Mouse (Mus musculus): ENCODE data around the gene Zglp1.
"Not testable (repeated sequence)": the region's sequence is repeated elsewhere in the genome, so short reads cannot be mapped to it uniquely, and the experiment has no call there.

Gene Zglp1

GRCm38 (mm10) chr9:21072641-21073040, 5.7 kb upstream of the Zglp1 start:
- no peak for DNase-seq (ENCODE audit: low read depth)

GRCm38 (mm10) chr9:21062928-21063327, 4.0 kb downstream of the Zglp1 start:
- DNase-seq (ENCODE audit: low read depth) = no peak

- no peak for DNase-seq (ENCODE audit: low read depth)
Observed at GRCm38 (mm10) chr9:21051578-21051977, 15.3 kb downstream of the Zglp1 start.

- no peak for DNase-seq (ENCODE audit: low read depth)
Observed at GRCm38 (mm10) chr9:21045235-21045634, 21.7 kb downstream of the Zglp1 start.

GRCm38 (mm10) chr9:21044785-21045184, 22.1 kb downstream of the Zglp1 start:
- not testable (repeated sequence) for DNase-seq (ENCODE audit: low read depth)

GRCm38 (mm10) chr9:21043563-21043962, 23.3 kb downstream of the Zglp1 start:
- no peak for DNase-seq (ENCODE audit: low read depth)

GRCm38 (mm10) chr9:21041308-21041707, 25.6 kb downstream of the Zglp1 start:
- no peak for DNase-seq (ENCODE audit: low read depth)

- no peak for DNase-seq (ENCODE audit: low read depth)
Observed at GRCm38 (mm10) chr9:21039779-21040178, 27.1 kb downstream of the Zglp1 start.

- DNase-seq (ENCODE audit: low read depth) = no peak
Observed at GRCm38 (mm10) chr9:21037481-21037891, 29.4 kb downstream of the Zglp1 start.

- no peak for DNase-seq (ENCODE audit: low read depth)
Observed at GRCm38 (mm10) chr9:21036666-21037065, 30.2 kb downstream of the Zglp1 start.

GRCm38 (mm10) chr9:21036161-21036560, 30.7 kb downstream of the Zglp1 start:
- no peak for DNase-seq (ENCODE audit: low read depth)

- no peak for DNase-seq (ENCODE audit: low read depth)
Observed at GRCm38 (mm10) chr9:21035586-21035985, 31.3 kb downstream of the Zglp1 start.

GRCm38 (mm10) chr9:21034481-21035085, 32.3 kb downstream of the Zglp1 start:
- peak; percentile 44 for DNase-seq (ENCODE audit: low read depth)

GRCm38 (mm10) chr9:21033136-21033535, 33.8 kb downstream of the Zglp1 start:
- peak; percentile 91 for DNase-seq (ENCODE audit: low read depth)

- DNase-seq (ENCODE audit: low read depth) = no peak
Observed at GRCm38 (mm10) chr9:21032491-21032890, 34.4 kb downstream of the Zglp1 start.

- DNase-seq (ENCODE audit: low read depth) = no peak
Observed at GRCm38 (mm10) chr9:21031896-21032351, 35.0 kb downstream of the Zglp1 start, which contains the start of gene Icam5. TSS of gene Icam5 (plus strand) at chr9:21032073.

GRCm38 (mm10) chr9:21031251-21031895, 35.5 kb downstream of the Zglp1 start:
- DNase-seq (ENCODE audit: low read depth) = peak; percentile 82

- peak; percentile 98 for DNase-seq (ENCODE audit: low read depth)
Observed at GRCm38 (mm10) chr9:21030781-21031250, 36.1 kb downstream of the Zglp1 start.

- DNase-seq (ENCODE audit: low read depth) = no peak
Observed at GRCm38 (mm10) chr9:21030055-21030600, 36.8 kb downstream of the Zglp1 start.

- DNase-seq (ENCODE audit: low read depth) = peak; percentile 83
Observed at GRCm38 (mm10) chr9:21029291-21030054, 37.4 kb downstream of the Zglp1 start, which contains the start of gene Icam4. TSS of gene Icam4 (plus strand) at chr9:21029373.

GRCm38 (mm10) chr9:21028560-21029110, 38.3 kb downstream of the Zglp1 start:
- no peak for DNase-seq (ENCODE audit: low read depth)

GRCm38 (mm10) chr9:21027774-21028290, 39.1 kb downstream of the Zglp1 start:
- DNase-seq (ENCODE audit: low read depth) = no peak
